ENCODE assay signal across 7 mouse cellular contexts in the genomic region with DNA sequence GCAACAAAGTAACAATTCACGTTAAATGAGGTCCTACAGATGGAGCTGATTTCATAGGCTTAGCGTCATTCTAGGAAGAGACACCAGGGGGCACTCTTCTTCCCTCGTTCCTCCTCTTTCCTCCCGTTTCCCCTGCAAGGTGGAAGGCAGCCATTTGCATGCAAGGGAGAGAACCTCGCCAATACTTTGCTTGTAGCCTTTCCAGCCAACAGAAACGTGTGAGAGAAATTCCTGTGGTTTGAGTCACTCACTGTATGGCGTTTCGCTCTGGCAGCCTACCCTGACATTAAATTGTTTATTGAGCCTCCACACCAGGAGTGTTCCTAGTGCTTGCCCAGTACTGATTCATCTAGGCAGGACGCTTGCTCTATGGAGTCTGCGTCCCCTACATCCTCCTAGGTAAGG.
A peak's percentile ranks its signal among the peaks of the same experiment; 100 is the strongest.
DNase-seq lines count a peak whose midpoint lies in the region; ATAC-seq lines count a peak whose summit lies in the region.

No protein-coding gene starts in this region.

- no peak overlapping the region for H3K4me3 ChIP-seq in intestine, embryonic 16.5 days (ENCODE audit: low read length)

- no peaks in the 10 kb centered on the region for H3K9me3 ChIP-seq in intestine, embryonic 16.5 days (ENCODE audit: control insufficient read depth, low read length)

- H3K4me2 ChIP-seq in intestine, embryonic 16.5 days (ENCODE audit: low read depth, low read length): peak overlapping the region; percentile 39

- H3K9ac ChIP-seq in intestine, embryonic 16.5 days (ENCODE audit: low read depth, low read length): no peak overlapping the region

- no peak overlapping the region for H3K27ac ChIP-seq in intestine, embryonic 16.5 days (ENCODE audit: low read length)

- H3K27me3 ChIP-seq in intestine, embryonic 16.5 days (replicated peaks; ENCODE audit: control insufficient read depth, insufficient read depth, low read length): no peaks in the 10 kb centered on the region

- peak; percentile 61 to 63 for DNase-seq in adrenal gland, adult 18-20 months (ENCODE audit: low spot score in 2 of 2)
- DNase-seq in embryo, embryonic 10 days (ENCODE audit: low spot score): peak; percentile 89
- peak; percentile 38 for DNase-seq in gastrocnemius, postnatal 25 days
- DNase-seq in left cerebral cortex, postnatal 14 days (ENCODE audit: low spot score in 2 of 2): peak; percentile 90
- peak; percentile 85 for DNase-seq in mesoderm, embryonic 11.5 days (ENCODE audit: low read depth, low spot score)
- DNase-seq in right cerebral cortex, postnatal 36 days (ENCODE audit: low spot score in 2 of 2): peak; percentile 50 to 53

- H3K36me3 ChIP-seq in intestine, embryonic 16.5 days (ENCODE audit: control insufficient read depth, insufficient read depth, low read length): no peaks in the 10 kb centered on the region

- intact Hi-C loops in left cerebral cortex, postnatal 14 days (cut with DNase I): loop anchor here (2.0 kb wide), 2 partner anchors 46 to 154 kb away; no protein-coding TSS in a partner anchor

- H3K4me1 ChIP-seq in intestine, embryonic 16.5 days (ENCODE audit: control insufficient read depth, insufficient read depth, low read length): no peaks in the 10 kb centered on the region

- peak; percentile 68 for ATAC-seq in intestine, embryonic 16.5 days

- 14% methylated on average over 10 of the region's 10 CpGs for WGBS in intestine, embryonic 16.5 days

Comparison
In these comparisons a context has a peak if more than half of its experiments do, and no peak if none do; other contexts are left out.
1. DNase-seq: peak in every context shown above with its lines; median percentile 90 in left cerebral cortex, postnatal 14 days; 89 in embryo, embryonic 10 days; 85 in mesoderm, embryonic 11.5 days; 62 in adrenal gland, adult 18-20 months; 52 in right cerebral cortex, postnatal 36 days; 38 in gastrocnemius, postnatal 25 days.